Mouse (Mus musculus) embryo, embryonic 9.5 days (tissue): ENCODE data around the gene Tbc1d30.

Source experiments
- DNase-seq: peaks from one replicate; pipeline ENCODE4 v3.0.0-alpha.2; 2017; ENCODE audit errors: extremely low spot score

The Tbc1d30 gene

DNA sequence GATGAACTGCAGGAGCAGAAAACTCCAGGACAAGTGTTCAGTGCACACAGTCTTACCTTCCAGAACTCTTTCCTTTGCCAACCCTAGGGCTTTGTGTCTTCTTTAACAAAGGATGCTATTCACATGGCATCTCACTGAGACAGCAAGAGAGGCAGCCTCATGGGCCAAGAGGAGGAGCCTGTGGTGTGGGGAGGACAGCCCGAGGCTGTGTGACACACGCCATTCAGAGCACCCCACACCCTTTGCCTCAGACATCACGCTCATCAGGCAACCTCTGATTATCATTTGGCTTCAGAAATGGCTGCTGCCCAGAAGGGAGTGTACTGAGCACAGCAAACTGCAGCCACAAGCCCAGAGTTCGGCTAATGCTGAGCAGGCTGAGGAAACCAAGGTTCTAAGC is 36.9 kb downstream of the Tbc1d30 start:
- DNase-seq: no peak

DNA sequence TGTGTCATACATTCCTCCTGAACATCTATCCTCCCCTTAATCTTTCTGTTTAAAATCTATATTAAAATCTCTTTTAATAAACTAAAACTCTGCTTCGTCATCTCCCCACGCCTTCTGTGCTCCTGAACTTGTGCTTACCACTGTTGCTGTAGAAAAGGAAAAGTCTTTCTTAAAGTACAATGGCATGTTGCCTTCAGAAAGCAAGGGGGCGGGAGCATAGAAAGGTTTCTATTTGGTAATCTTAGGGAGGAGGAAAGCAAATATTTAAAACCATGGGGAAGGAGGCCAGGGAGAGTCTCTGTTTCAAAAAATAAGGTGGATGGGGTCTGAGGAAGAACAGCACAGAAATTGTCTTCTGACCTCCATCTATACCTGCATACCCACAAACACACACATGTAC is 38.0 kb downstream of the Tbc1d30 start:
- DNase-seq: no peak

- DNase-seq: peak; percentile 70
These were observed 40.4 kb downstream of the Tbc1d30 start for GRCm38 (mm10) chr10:121310511-121311221.

- peak; percentile 24 for DNase-seq
These were observed 41.1 kb downstream of the Tbc1d30 start for GRCm38 (mm10) chr10:121309801-121310510.

GRCm38 (mm10) chr10:121309123-121309655 is 41.9 kb downstream of the Tbc1d30 start:
- DNase-seq: no peak

- no peak for DNase-seq
These were observed 45.6 kb downstream of the Tbc1d30 start for GRCm38 (mm10) chr10:121305441-121305840.

GRCm38 (mm10) chr10:121303559-121303958 is 47.5 kb downstream of the Tbc1d30 start:
- DNase-seq: no peak

DNA sequence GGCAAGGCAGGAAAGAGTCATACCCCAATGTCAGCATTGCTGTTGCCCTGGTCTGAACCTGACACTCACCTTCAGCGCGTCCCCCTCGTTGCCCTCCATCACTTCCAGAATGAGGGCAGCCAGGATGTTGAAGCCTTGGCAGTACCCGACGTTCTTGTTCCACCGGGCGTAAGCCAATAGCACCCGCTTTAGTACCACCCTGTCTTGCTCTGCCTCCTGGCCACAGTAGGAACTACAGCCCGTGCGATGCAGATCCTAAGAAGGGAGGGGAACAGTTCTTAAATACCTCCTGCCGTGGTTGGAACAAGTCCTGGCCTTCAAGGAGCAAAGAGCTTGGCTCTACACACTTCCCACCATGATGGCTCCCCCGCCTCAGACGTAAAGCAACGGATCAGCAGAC is 49.2 kb downstream of the Tbc1d30 start:
- DNase-seq: no peak

- no peak for DNase-seq
These were observed 50.4 kb downstream of the Tbc1d30 start for GRCm38 (mm10) chr10:121300659-121301058.

- peak; percentile 47 for DNase-seq
These were observed 53.9 kb downstream of the Tbc1d30 start for GRCm38 (mm10) chr10:121297054-121297701.

DNA sequence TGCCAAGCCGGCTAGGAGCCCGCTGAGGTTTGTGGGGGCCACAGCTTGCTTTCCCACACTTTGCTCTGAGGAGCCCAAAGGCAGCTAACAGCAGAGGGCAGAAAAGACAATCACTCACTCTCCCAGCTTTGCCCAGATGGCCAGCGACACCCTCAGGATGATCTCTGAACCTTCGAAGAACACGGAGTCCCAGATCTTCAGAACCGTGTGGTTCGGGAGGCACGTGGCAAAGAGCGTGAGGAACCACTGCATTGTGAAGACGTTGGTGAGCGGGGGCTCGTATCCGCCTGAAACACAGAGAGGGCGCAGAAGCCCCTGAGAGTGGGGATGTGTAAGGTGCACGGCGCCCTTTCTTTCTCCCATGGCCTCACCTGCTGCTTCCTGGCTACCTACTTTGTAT is 56.6 kb downstream of the Tbc1d30 start:
- no peak for DNase-seq

GRCm38 (mm10) chr10:121293829-121294228 is 57.2 kb downstream of the Tbc1d30 start:
- DNase-seq: no peak

- no peak for DNase-seq
These were observed 59.7 kb downstream of the Tbc1d30 start for GRCm38 (mm10) chr10:121291272-121291917.

DNA sequence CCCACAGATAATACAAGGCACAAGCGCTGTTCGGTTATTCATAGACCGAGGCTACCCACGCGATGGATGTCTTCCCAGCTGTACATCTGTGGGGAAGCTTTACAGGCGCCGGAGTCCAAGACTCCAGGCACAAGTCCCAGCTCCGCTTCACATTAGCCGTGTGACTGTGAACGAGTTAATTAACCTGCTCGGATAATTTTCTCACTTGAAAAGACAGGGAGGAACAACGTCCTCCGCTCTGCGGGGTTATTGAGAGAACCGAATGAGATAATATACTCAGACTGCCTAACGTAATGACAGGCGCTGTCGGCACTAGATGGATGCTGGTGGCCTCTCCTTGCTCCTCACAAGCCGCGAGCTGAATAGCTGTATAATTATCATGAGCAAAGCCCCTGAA is 60.4 kb downstream of the Tbc1d30 start:
- no peak for DNase-seq

DNA sequence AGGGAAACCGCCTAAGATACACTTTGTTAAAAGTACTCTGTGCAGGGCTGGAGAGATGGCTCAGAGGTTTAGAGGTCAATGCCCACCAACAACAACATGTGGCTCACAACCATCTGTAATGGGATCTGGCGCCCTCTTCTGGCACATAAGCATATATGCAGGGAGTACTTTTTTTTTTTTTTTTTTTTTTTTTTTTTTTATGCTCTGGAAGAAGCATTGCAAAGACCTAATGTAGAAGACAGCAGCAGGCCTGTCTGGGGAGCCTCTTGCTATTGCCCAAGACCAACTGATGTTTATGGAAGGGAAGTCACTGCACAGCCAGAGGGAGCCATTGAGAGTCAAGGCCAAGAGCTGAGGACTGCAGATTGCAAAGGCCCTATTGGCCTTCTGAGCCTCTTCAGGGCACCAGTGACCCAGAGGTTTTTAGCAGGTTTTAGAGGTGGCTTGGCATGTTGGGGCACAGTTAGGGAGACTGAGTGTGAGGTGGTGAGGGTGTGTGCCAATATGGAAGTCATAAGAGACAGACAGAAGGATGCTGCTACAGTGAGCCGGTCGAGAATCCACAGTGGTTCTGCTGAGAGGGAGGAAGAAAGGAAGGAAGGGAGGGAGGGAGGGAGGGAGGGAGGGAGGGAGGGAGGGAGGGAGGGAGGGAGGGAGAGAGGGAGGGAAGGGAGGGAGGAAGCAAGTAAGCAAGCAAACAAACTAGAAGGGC is 61.0 kb downstream of the Tbc1d30 start:
- DNase-seq: no peak

DNA sequence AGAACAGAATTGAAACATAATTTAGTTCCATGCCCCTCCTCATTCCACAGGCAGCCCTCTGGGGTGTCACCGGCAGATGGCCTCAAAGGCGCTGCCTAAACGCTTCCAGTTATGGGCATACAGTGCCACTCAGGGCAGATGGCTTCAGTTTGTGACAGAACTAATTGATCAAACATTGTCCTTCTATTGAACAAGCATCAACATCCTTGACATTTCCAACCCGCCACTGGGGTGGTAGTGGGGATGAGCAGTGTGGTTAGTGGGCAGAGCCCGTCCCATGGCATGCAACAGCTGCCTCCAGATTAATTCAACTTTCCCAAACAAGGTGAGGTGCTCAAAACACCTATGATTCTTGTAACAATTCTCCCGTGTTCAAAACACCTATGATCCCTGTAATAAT is 68.2 kb downstream of the Tbc1d30 start:
- DNase-seq: no peak

DNA sequence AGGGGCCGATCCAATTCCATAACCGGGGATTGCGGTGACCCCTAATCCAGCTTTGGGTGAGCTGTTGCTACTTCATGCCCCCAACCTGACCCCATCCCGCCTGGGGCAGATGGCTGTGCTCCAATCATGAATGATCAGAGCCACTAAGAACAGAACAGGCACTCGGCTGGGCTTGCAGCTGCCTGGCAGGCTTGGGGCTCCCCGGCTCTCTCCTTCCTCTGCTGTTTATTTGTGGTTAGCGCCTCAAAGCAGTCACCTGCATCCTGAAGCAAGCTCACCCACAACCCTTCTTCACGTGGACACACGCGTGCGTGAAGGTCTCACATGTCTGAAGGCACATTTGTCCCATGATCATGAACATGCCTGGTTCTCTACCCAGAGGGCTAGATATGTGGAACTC is 68.6 kb downstream of the Tbc1d30 start:
- DNase-seq: no peak

DNA sequence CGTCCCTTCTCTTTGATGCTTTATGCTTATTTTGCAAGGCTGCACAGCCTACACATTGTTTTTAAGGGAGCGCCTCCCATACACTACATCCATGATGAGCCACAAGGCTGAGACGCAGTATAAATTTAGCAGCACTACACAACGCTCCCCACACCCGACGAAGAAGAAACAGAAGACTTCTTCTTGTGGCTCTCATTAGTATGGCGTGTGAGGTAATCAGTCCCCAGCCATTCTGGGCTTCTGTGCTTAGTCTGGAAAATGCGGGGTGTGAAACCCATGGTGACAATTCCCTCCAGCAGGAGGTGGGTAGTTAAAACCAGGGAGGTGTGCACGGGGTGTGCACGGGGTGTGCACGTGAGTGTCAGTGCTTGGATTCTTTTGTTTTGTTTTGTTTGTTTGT is 70.1 kb downstream of the Tbc1d30 start:
- no peak for DNase-seq

GRCm38 (mm10) chr10:121277022-121277471 is 74.0 kb downstream of the Tbc1d30 start:
- DNase-seq: no peak

DNA sequence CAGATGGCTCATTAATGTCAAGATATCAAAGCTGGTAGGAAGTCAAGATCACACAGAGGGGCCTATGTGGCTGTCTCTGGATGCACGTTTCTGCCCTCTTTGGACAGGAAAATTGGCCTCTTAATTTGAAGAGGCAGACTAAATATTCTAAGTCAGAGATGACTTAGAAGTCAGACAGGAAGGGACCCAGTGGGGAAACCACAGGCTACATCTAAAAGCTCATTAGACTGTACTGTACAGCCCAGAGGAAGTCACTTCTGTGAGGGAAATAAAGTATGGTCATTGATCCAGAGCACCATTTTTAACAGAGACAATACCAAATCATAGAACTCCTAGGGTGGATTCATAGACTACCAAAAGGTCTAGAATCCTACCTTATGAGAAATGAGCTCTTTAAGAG is 76.1 kb downstream of the Tbc1d30 start:
- DNase-seq: no peak

GRCm38 (mm10) chr10:121271002-121271401 is 80.1 kb downstream of the Tbc1d30 start:
- DNase-seq: no peak
